Mouse (Mus musculus) frontal cortex, postnatal 14 days (tissue): Measurements from ENCODE around the gene Dcaf6.
"Not testable (repeated sequence)": the region's sequence is repeated elsewhere in the genome, so short reads cannot be mapped to it uniquely, and the experiment has no call there.

ENCODE experiments used
- DNase-seq, 2 experiments: peaks; one replicate each; pipeline ENCODE4 v3.0.0; 2022; ENCODE audit warnings: low spot score in 2 of 2

Gene Dcaf6

GRCm38 (mm10) chr1:165421357-165421915 is 38.8 kb downstream of the Dcaf6 start:
- DNase-seq, result no peak

- DNase-seq, result no peak
Measured at GRCm38 (mm10) chr1:165396401-165396805, 63.9 kb downstream of the Dcaf6 start.

DNA sequence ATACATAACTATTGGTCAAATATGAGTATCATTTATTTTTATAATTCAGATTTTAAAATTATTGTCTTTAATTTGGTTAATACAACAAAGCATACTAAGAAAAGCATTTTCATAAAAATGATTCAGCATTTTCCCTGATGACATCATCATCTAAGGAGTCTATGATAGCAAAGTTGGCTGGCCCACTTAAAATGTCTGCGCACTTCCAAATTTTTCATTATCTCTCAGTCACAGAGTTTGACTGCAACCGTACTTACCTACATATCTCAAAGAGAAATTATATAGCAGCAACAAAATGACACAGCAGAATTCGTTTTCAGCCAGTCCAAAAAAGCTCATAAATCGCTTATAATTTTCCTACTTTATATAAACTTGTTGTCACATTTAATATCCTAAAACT is 64.3 kb downstream of the Dcaf6 start:
- no peak for DNase-seq

DNA sequence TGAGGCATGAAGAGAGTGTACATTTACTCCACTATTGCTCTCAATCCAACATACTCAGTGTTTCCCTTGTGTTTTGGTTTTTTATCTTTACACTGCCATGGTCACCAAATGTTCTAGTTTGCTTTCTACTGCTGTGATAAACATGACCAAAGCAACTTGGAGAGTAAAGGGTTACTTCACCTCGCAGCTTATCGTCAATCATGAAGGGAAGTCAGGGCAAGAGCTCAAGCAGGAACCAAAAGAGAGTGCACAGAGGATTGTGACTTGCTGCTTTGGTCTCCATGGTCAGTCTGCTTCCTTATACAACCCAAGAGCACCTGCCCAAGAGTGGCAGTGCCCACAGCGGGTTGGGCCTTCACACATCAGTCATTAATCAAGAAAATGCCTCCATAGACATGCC is 65.4 kb downstream of the Dcaf6 start:
- no peak for DNase-seq

GRCm38 (mm10) chr1:165393033-165393432 is 67.2 kb downstream of the Dcaf6 start:
- DNase-seq, result no peak

GRCm38 (mm10) chr1:165388716-165389115 is 71.6 kb downstream of the Dcaf6 start:
- no peak for DNase-seq

GRCm38 (mm10) chr1:165386525-165386923 is 73.8 kb downstream of the Dcaf6 start:
- no peak for DNase-seq

GRCm38 (mm10) chr1:165385810-165386524 is 74.3 kb downstream of the Dcaf6 start:
- no peak for DNase-seq

GRCm38 (mm10) chr1:165373839-165374238 is 86.4 kb downstream of the Dcaf6 start:
- DNase-seq, result no peak

- no peak for DNase-seq
Measured at GRCm38 (mm10) chr1:165370990-165371389, 89.3 kb downstream of the Dcaf6 start.

GRCm38 (mm10) chr1:165365057-165365456 is 95.2 kb downstream of the Dcaf6 start:
- DNase-seq, result no peak

DNA sequence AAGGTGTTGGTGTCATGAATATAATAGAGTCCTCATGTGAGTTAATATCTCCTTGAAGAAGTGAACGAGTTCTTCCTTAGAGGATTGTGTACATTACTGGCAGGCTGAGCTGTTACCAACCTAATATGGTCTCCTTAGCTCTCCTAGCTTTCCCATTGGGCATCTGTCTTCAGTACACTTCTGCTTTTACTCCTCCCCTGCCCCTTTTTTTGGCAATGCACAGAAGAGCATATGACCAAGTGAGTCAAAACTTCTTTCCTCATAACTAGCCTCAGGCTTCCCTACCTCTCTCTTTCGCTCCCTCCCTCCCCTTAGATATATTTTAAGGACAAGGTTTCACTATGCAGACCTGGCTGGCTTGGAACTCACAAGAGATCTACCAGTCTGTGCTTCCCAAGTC is 97.0 kb downstream of the Dcaf6 start:
- DNase-seq, result no peak

GRCm38 (mm10) chr1:165356347-165356746 is 103.9 kb downstream of the Dcaf6 start:
- DNase-seq, result no peak

- DNase-seq, result no peak
Measured at GRCm38 (mm10) chr1:165348627-165349026, 111.6 kb downstream of the Dcaf6 start.

- no peak for DNase-seq
Measured at GRCm38 (mm10) chr1:165344453-165344852, 115.8 kb downstream of the Dcaf6 start.

- DNase-seq, result no peak
Measured at GRCm38 (mm10) chr1:165342126-165342525, 118.1 kb downstream of the Dcaf6 start.

- no peak for DNase-seq
Measured at GRCm38 (mm10) chr1:165332797-165333196, 127.5 kb downstream of the Dcaf6 start.

GRCm38 (mm10) chr1:165330859-165331258 is 129.4 kb downstream of the Dcaf6 start:
- no peak for DNase-seq

- DNase-seq, result not testable (repeated sequence)
Measured at GRCm38 (mm10) chr1:165328384-165329289, 131.6 kb downstream of the Dcaf6 start.

DNA sequence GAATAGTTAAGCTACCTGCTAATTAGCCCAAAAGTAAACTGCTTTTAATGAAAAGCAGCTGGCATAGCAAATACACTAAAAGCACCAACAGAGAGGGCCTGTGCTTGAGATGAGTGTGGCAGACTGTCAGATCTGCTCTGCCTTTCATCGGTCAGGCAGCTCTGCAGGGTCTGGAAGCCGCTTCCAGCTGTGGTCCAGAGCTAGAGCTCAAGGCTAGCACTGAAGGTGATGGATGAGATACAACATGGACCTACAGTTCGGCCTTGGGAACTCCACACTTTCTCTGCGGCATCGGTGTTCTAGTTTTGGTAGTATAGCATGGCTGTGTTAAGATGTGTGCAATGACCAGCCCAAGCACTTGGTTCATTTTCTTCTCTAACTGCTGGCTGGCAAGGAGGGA is 132.4 kb downstream of the Dcaf6 start:
- no peak for DNase-seq

DNA sequence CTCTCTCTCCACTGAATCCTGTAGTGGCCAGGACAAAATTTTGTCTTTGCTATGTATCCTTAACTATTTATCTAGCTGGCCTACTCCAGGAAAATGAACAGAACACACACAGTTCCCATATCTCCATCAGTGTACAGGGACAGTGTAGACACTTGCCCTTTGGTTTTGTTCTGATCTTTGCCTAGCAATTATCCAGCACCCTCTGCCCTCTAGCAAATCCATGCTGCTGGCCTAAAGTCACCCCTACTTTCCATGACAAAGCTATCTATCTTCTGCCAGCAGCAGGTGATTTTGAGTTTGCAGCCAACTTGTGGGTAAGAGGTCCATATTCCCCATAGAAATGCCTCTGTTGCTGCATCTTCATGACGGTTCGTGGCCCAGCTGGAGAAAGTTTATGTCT is 132.9 kb downstream of the Dcaf6 start:
- DNase-seq, result no peak

- DNase-seq, result no peak
Measured at GRCm38 (mm10) chr1:165322934-165323333, 137.3 kb downstream of the Dcaf6 start.

- DNase-seq, result no peak
Measured at GRCm38 (mm10) chr1:165321891-165322290, 138.4 kb downstream of the Dcaf6 start.
